Mouse (Mus musculus) ES-Bruce4 (cell line): ENCODE results near the gene Ube2v1.

ENCODE experiments used
- CTCF ChIP-seq: IDR thresholded peaks from one replicate; pipeline ENCODE4 v1.8.1; 2011; ENCODE audit warnings: low read depth, low read length
- EP300 ChIP-seq: IDR thresholded peaks from 2 replicates; pipeline ENCODE4 v1.6.1; 2011; ENCODE audit warnings: low read depth, low read length; ENCODE audit not compliant: insufficient read depth
- POLR2A ChIP-seq: IDR thresholded peaks from one replicate; pipeline ENCODE4 v1.8.1; 2011; ENCODE audit warnings: low read length; ENCODE audit not compliant: insufficient read depth

GRCm38 (mm10) chr2:167679902-167680430 lies 48.1 kb upstream of the Ube2v1 start:
- TF ChIP-seq POLR2A: no peak
- no peak for TF ChIP-seq EP300
- peak; percentile 95 for TF ChIP-seq CTCF
